Mouse (Mus musculus) 3134 (cell line): ENCODE results near the gene Chst15.

Experiments used
- DNase-seq: peaks from one replicate; pipeline ENCODE4 v3.0.0-alpha.2; 2011; ENCODE audit warnings: low spot score; ENCODE audit not compliant: insufficient read length; ENCODE audit errors: extremely low read depth

Chst15 gene

DNA sequence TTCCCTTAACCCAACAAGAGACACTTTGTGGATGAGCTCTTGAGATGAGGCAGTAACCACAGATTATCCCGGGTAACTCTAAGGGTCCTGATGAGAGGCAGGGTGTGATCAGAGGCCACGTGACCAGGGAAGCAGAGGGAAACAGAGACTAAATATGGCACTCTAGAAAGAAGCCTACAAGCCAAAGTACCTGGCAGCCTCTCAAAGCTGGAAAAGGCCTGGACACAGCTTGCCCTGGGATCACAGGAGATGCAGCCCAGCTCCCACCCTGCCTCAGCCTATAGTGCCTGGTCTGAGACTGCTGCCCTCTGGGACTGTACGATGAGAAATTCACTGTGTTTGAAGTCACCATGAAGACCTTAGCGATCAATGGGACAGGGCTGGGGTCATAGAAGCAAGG is 83.3 kb downstream of the Chst15 start:
- DNase-seq: no peak

DNA sequence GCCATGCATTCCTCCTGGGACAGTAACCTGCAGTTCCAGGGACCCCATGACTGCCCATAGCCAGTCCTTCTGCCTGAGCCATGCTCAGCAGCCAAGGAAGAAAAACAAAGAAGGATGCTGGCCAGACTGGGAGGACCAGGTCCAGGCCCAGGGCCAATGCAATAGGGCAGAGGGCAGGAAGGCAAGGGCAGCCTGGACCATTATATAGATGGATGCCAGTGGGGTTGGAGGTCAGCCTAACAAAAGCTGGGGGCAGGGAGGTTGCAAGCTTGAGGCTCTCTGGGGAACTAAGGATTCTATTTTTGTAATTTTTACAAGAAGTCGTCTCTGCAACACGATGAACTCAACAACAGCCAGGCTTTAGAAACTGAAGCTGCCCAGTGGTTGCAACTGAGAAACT is 84.1 kb downstream of the Chst15 start:
- no peak for DNase-seq

GRCm38 (mm10) chr7:132231476-132231875 is 85.6 kb downstream of the Chst15 start:
- peak; percentile 16 for DNase-seq

GRCm38 (mm10) chr7:132230961-132231360 is 86.1 kb downstream of the Chst15 start:
- no peak for DNase-seq

GRCm38 (mm10) chr7:132227075-132227640 is 89.9 kb downstream of the Chst15 start:
- no peak for DNase-seq

- DNase-seq: peak; percentile 16
These were observed 90.5 kb downstream of the Chst15 start for GRCm38 (mm10) chr7:132226379-132227074.

DNA sequence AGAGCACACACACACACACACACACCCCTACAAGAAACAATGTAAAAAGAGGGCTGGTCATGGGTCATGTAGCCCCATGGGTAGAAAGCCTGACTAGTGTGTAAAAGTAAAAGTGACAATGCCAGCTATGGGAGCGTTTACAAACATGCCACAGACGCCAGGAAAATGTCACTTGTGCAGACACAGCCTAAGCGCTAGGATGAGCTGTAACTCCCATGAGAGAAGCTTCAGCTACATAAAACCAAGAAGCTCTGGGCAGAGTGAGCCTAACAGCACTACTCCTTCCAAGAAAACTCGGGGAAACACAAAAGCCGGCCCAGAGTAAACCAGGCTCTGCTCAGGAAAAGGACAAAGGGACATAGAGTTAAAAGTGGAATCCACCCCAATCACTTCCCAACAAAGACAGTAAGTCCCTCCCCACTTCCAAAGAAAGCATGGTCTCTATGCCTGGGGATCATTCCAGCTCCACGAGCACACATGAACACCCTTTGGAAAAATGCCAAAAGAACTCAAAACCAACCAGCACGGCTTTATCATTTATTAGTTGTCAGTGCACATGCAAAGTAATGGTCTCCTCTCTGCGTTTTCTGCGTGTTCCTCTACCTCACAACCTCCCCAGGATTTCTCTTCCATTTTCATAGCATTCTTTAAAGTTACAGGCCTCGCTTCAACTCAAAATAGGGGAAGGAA is 93.4 kb downstream of the Chst15 start:
- no peak for DNase-seq

GRCm38 (mm10) chr7:132214031-132214430 is 103.0 kb downstream of the Chst15 start:
- DNase-seq: no peak

DNA sequence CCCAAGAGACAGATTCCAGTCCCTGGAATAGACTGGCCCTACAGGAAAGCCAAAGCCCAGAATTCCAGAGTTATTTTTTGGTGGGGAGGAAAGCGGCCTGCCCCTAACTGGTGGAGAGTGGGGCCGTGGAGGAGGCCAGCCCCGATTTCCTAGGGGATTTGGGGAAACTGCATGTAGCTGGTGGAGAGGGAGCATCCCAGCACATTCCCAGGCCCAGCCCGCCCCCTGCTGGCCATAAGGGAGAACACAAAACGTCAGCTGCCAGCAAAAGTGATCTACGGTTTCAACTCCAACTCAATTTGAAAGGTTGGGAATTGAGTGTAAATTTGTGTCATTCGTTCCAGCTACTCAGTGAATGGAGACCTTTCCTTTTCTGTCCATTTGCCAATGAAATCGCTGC is 103.6 kb downstream of the Chst15 start:
- peak; percentile 14 for DNase-seq

- no peak for DNase-seq
These were observed 104.9 kb downstream of the Chst15 start for GRCm38 (mm10) chr7:132211920-132212701.

DNA sequence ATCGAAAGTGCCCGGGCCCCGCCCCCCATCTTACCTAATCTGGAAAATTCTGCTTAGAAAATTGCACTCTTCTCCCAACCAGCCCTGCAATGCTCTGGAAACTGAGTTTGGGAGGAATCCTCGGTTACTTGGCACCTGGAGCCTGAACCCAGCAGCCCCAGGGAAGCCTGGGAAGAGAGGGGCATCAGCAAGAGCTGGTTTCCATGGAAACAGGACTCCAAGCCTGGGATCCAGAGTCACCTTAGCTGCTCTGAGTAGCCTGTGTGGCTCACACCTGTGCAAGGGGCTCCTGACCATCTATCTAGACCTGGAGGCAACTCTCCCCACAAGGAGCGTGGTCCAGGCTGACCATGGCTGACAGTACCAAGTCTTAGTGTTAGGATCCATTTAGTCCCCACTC is 106.4 kb downstream of the Chst15 start:
- no peak for DNase-seq

DNA sequence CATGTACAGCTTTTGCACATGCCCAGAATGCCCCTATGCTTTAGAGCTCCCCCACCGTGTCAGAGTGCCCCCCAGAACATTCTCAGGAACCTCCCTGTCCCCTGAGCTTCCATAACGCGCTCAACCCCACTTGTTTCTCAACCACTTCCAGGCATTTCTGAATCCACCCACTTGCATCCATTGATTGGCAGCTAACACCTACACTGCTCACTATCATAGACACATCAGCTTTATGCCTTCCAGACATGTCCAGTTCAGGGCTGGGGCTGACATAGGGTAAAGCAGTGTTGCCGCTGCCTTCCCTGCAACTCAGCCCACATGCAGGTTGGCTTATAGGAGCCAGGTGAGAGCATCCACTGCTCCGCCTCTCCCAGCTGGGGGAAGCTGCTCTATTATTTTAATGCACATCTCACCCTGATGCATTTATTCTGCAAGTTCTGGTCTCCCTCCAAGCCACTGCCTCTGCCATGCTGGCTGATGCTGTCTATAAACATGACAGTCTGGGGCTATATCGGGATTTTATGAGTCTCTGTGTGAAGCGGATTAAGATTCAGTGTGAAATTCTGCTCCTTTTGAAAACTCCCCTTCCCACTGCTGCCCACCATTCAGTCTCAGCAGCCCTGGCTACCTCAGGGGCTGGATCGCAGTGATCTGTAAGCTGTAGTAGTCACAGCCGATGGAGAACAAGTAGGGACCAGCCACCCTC is 107.9 kb downstream of the Chst15 start:
- DNase-seq: no peak

- no peak for DNase-seq
These were observed 112.9 kb downstream of the Chst15 start for GRCm38 (mm10) chr7:132204073-132204612.

GRCm38 (mm10) chr7:132199686-132200085 is 117.3 kb downstream of the Chst15 start:
- DNase-seq: no peak

DNA sequence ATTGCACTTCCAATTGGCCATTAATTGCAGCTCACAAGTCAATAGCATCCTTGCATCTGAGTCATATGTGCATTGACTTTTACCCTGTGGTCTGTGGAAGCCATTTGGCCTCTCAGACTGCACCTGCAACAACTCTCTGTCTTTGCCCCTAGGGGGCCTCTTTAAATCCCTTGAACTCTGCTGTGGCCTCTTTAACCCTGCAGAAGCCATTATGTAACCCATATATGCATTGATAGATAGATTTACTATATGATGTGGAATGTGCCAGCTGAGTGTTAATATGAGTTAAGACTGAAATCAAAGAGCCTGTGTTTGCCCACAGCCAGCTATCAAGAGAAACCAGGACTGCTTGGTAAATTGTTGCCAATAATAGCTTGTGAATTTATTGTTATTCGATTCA is 118.2 kb downstream of the Chst15 start:
- no peak for DNase-seq

GRCm38 (mm10) chr7:132197817-132198475 is 119.1 kb downstream of the Chst15 start:
- DNase-seq: no peak

DNA sequence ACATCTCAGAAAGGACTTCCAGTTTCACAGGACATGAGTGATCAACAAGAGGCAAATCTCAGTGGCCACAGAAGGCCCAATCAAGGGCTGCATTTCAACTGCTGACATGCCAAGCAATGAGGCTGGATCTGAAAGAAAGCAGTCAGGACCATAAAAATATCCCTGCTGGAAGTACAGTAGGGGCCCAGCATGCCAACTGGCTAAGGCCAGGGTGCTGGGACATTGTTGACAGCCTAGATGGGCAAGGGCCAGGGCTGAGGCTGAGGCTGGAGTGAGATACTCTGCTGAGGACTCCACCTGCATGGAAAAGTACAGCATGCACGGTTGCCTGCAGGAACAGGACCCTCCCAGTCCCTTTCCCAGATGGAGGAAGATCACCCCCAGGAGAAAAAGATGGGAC is 120.4 kb downstream of the Chst15 start:
- DNase-seq: no peak

DNA sequence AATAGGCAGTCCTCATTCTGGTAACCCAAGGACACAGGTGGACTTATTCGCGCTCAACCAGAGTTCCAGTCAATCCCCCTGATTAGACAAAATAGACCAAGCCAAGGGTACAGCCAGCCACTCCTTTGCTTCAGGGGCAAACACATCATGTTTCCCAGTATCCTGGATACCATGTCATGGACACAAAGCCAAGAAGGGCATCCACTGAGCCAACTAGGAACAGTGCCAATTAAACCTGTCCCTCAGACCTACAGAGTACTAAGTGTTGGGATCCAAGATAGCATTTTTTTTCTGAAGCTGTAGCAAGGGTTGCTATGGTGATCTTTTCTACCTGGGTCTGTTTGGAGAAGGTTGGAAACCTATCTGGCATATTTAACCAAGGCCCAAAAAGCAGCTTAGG is 123.4 kb downstream of the Chst15 start:
- DNase-seq: no peak

GRCm38 (mm10) chr7:132187456-132187855 is 129.6 kb downstream of the Chst15 start:
- DNase-seq: no peak
